Mouse (Mus musculus): ENCODE results near the gene Olfr97. TPM values are rescaled to one million over a fixed set of nuclear protein-coding genes. Genes with fewer than 3 reads are reported as not detected.

The Olfr97 gene
- polyA plus RNA-seq, 1 experiment from 2014 or later: not detected

Other genes with a start within 250 kb of the Olfr97 start
- gene H2-M5, start 247.8 kb downstream of the Olfr97 start, polyA plus RNA-seq (2014; fragmentation: Nextera tagmentation; extraction: Ambion mirVana): 0.77 and 1.0 TPM in 2 replicates
- 199 and 268 TPM in 2 replicates for gene Zfp57, start 236.2 kb downstream of the Olfr97 start, polyA plus RNA-seq (2014; fragmentation: Nextera tagmentation; extraction: Ambion mirVana)
- 0.98 and 1.4 TPM in 2 replicates for gene Mog, start 213.9 kb downstream of the Olfr97 start, polyA plus RNA-seq (2014; fragmentation: Nextera tagmentation; extraction: Ambion mirVana)
- 53.4 and 60.5 TPM in 2 replicates for gene Gabbr1, start 191.4 kb downstream of the Olfr97 start, polyA plus RNA-seq (2014; fragmentation: Nextera tagmentation; extraction: Ambion mirVana)
- gene Olfr90, start 148.8 kb downstream of the Olfr97 start, polyA plus RNA-seq (2014; fragmentation: Nextera tagmentation; extraction: Ambion mirVana): not detected in 2 replicates
- not detected in 2 replicates for gene Olfr91, start 139.1 kb downstream of the Olfr97 start, polyA plus RNA-seq (2014; fragmentation: Nextera tagmentation; extraction: Ambion mirVana)
- not detected in 2 replicates for gene Olfr92, start 117.2 kb downstream of the Olfr97 start, polyA plus RNA-seq (2014; fragmentation: Nextera tagmentation; extraction: Ambion mirVana)
- gene Olfr93, start 75.8 kb downstream of the Olfr97 start, polyA plus RNA-seq (2014; fragmentation: Nextera tagmentation; extraction: Ambion mirVana): not detected in 2 replicates
- gene Ubd, start 43.4 kb downstream of the Olfr97 start, polyA plus RNA-seq (2014; fragmentation: Nextera tagmentation; extraction: Ambion mirVana): not detected in 2 replicates
- not detected in 2 replicates for gene Olfr94, start 36.3 kb downstream of the Olfr97 start, polyA plus RNA-seq (2014; fragmentation: Nextera tagmentation; extraction: Ambion mirVana)
- not detected in 2 replicates for gene Olfr95, start 24.2 kb downstream of the Olfr97 start, polyA plus RNA-seq (2014; fragmentation: Nextera tagmentation; extraction: Ambion mirVana)
- not detected in 2 replicates for gene Olfr96, start 17.2 kb downstream of the Olfr97 start, polyA plus RNA-seq (2014; fragmentation: Nextera tagmentation; extraction: Ambion mirVana)
- gene Olfr98, start 26.4 kb upstream of the Olfr97 start, polyA plus RNA-seq (2014; fragmentation: Nextera tagmentation; extraction: Ambion mirVana): not detected in 2 replicates
- gene H2-M3, start 32.9 kb upstream of the Olfr97 start, polyA plus RNA-seq (2014; fragmentation: Nextera tagmentation; extraction: Ambion mirVana): 1.1 and 1.2 TPM in 2 replicates
- not detected in 2 replicates for gene Olfr99, start 46.1 kb upstream of the Olfr97 start, polyA plus RNA-seq (2014; fragmentation: Nextera tagmentation; extraction: Ambion mirVana)
- gene Olfr101, start 67.0 kb upstream of the Olfr97 start, polyA plus RNA-seq (2014; fragmentation: Nextera tagmentation; extraction: Ambion mirVana): not detected in 2 replicates
- gene Olfr102, start 79.7 kb upstream of the Olfr97 start, polyA plus RNA-seq (2014; fragmentation: Nextera tagmentation; extraction: Ambion mirVana): not detected in 2 replicates
- gene Olfr103, start 102.4 kb upstream of the Olfr97 start, polyA plus RNA-seq (2014; fragmentation: Nextera tagmentation; extraction: Ambion mirVana): not detected in 2 replicates
- not detected in 2 replicates for gene Olfr104-ps, start 122.3 kb upstream of the Olfr97 start, polyA plus RNA-seq (2014; fragmentation: Nextera tagmentation; extraction: Ambion mirVana)
- not detected in 2 replicates for gene Olfr105-ps, start 141.7 kb upstream of the Olfr97 start, polyA plus RNA-seq (2014; fragmentation: Nextera tagmentation; extraction: Ambion mirVana)
- not detected in 2 replicates for gene Olfr106-ps, start 153.1 kb upstream of the Olfr97 start, polyA plus RNA-seq (2014; fragmentation: Nextera tagmentation; extraction: Ambion mirVana)
- gene Olfr107, start 161.9 kb upstream of the Olfr97 start, polyA plus RNA-seq (2014; fragmentation: Nextera tagmentation; extraction: Ambion mirVana): not detected in 2 replicates
- not detected in 2 replicates for gene Olfr108, start 208.2 kb upstream of the Olfr97 start, polyA plus RNA-seq (2014; fragmentation: Nextera tagmentation; extraction: Ambion mirVana)
- gene Olfr109, start 221.6 kb upstream of the Olfr97 start, polyA plus RNA-seq (2014; fragmentation: Nextera tagmentation; extraction: Ambion mirVana): not detected in 2 replicates
- not detected in 2 replicates for gene H2-M2, start 246.2 kb upstream of the Olfr97 start, polyA plus RNA-seq (2014; fragmentation: Nextera tagmentation; extraction: Ambion mirVana)